13 mouse cellular contexts compared by ENCODE assay signal in the genomic region with DNA sequence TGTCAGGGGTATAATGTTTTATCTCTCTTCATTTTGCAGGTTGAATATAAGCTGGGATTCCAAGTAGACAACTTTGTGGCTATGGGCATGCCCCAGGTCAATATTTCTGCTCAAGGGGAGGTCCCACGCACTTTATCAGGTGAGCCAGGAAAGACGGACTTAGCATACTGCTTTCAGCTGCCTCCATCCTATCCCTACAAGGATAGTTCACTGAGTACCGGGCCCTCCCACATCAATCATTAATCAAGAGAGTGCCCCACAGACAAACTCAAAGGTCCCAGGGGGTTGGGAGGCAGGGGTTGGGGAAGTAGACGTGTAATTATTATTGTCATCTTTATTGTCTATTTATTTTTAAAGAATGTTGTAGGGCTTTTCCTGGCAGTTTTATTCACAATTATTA. TPM values are rescaled to one million over a fixed set of nuclear protein-coding genes. Genes with fewer than 3 reads are reported as not detected.
DNase-seq lines count a peak whose midpoint lies in the region; ATAC-seq and TF ChIP-seq lines count a peak whose summit lies in the region.
"Had no signal": no experiment of that assay in that cellular context is flagged by ENCODE, and none has a peak within 500 bp of the region (broad histone marks: within the 10 kb centered on the region; RNA-seq: fewer than 3 reads in every experiment).

No protein-coding gene starts in this region.

- no peak overlapping the region for H3K9ac ChIP-seq in intestine, embryonic 15.5 days
- no peak overlapping the region for H3K9ac ChIP-seq in intestine, postnatal 0 days (ENCODE audit: low read depth, low read length)
- no peak overlapping the region for H3K9ac ChIP-seq in liver, embryonic 13.5 days
- H3K9ac ChIP-seq in liver, embryonic 11.5 days (ENCODE audit: low read depth, low read length): no peak overlapping the region
- H3K9ac ChIP-seq: forebrain, embryonic 13.5 days; heart, embryonic 15.5 days; hindbrain, embryonic 13.5 days had no signal

- peak; percentile 34; the same call in 1 of the 2 replicates for ATAC-seq in intestine, embryonic 15.5 days
- no peak for ATAC-seq in intestine, postnatal 0 days
- peak; percentile 37; the same call in 1 of the 2 replicates for ATAC-seq in liver, embryonic 13.5 days (ENCODE audit: low read depth)
- ATAC-seq in liver, embryonic 11.5 days (replicated peaks; ENCODE audit: low FRiP score): no peak

- H3K27me3 ChIP-seq in intestine, embryonic 15.5 days (replicated peaks): no peaks in the 10 kb centered on the region
- no peaks in the 10 kb centered on the region for H3K27me3 ChIP-seq in intestine, postnatal 0 days (replicated peaks; ENCODE audit: control insufficient read depth, insufficient read depth, low read length)
- H3K27me3 ChIP-seq in liver, embryonic 13.5 days: no peaks in the 10 kb centered on the region
- H3K27me3 ChIP-seq in liver, embryonic 11.5 days (replicated peaks; ENCODE audit: control insufficient read depth, insufficient read depth, low read length): no peaks in the 10 kb centered on the region
- H3K27me3 ChIP-seq: forebrain, embryonic 13.5 days; heart, embryonic 15.5 days; hindbrain, embryonic 13.5 days had no signal

- no peak overlapping the region for H3K27ac ChIP-seq in intestine, embryonic 15.5 days
- H3K27ac ChIP-seq in intestine, postnatal 0 days (ENCODE audit: low read depth, low read length): no peak overlapping the region
- no peak overlapping the region for H3K27ac ChIP-seq in liver, embryonic 13.5 days
- no peak overlapping the region for H3K27ac ChIP-seq in liver, embryonic 11.5 days (ENCODE audit: low read depth, low read length)
- H3K27ac ChIP-seq: embryonic facial prominence, embryonic 10.5 days; forebrain, embryonic 13.5 days; heart, embryonic 15.5 days; hindbrain, embryonic 13.5 days had no signal

- no peaks in the 10 kb centered on the region for H3K9me3 ChIP-seq in intestine, embryonic 15.5 days
- no peaks in the 10 kb centered on the region for H3K9me3 ChIP-seq in intestine, postnatal 0 days (ENCODE audit: control insufficient read depth)
- H3K9me3 ChIP-seq in liver, embryonic 13.5 days (replicated peaks): no peaks in the 10 kb centered on the region
- no peaks in the 10 kb centered on the region for H3K9me3 ChIP-seq in liver, embryonic 11.5 days (ENCODE audit: control insufficient read depth, low read length)
- H3K9me3 ChIP-seq: embryonic facial prominence, embryonic 10.5 days; forebrain, embryonic 13.5 days; heart, embryonic 15.5 days; hindbrain, embryonic 13.5 days had no signal

- DNase-seq in liver, embryonic 13.5 days: no peak
- no peak for DNase-seq in liver, embryonic 11.5 days (ENCODE audit: low spot score)
- DNase-seq in kidney, adult 8-10 months: peak; percentile 54 to 58
- DNase-seq in kidney, postnatal 25 days: peak; percentile 52 to 72
- no peak for DNase-seq in urinary bladder, postnatal 36 days (ENCODE audit: low spot score in 2 of 2)
- DNase-seq in lung, postnatal 14 days: no peak

- WGBS in intestine, embryonic 15.5 days: 57% methylated on average over 4 of the region's 4 CpGs
- 38% methylated on average over 4 of the region's 4 CpGs for WGBS in intestine, postnatal 0 days
- 70% methylated on average over 4 of the region's 4 CpGs for WGBS in liver, embryonic 13.5 days (ENCODE audit: insufficient replicate concordance)
- 81% methylated on average over 4 of the region's 4 CpGs for WGBS in liver, embryonic 11.5 days

- no peak overlapping the region for H3K4me2 ChIP-seq in intestine, embryonic 15.5 days (replicated peaks)
- H3K4me2 ChIP-seq in intestine, postnatal 0 days (replicated peaks; ENCODE audit: low read depth): no peak overlapping the region
- no peak overlapping the region for H3K4me2 ChIP-seq in liver, embryonic 13.5 days
- H3K4me2 ChIP-seq in liver, embryonic 11.5 days: no peak overlapping the region
- H3K4me2 ChIP-seq: forebrain, embryonic 13.5 days; heart, embryonic 11.5 days; heart, embryonic 15.5 days; hindbrain, embryonic 13.5 days had no signal

- no peak for TF ChIP-seq CTCF in intestine, postnatal 0 days (IDR thresholded peaks at IDR 0.05; ENCODE audit: low read depth)

- H3K4me3 ChIP-seq in intestine, embryonic 15.5 days (replicated peaks): no peak overlapping the region
- H3K4me3 ChIP-seq in intestine, postnatal 0 days (ENCODE audit: low read depth, low read length): no peak overlapping the region
- H3K4me3 ChIP-seq in liver, embryonic 13.5 days (replicated peaks): no peak overlapping the region
- H3K4me3 ChIP-seq in liver, embryonic 11.5 days (ENCODE audit: low read depth, low read length): no peak overlapping the region
- H3K4me3 ChIP-seq: embryonic facial prominence, embryonic 10.5 days; forebrain, embryonic 13.5 days; heart, embryonic 15.5 days; hindbrain, embryonic 13.5 days had no signal

- peaks cover 7% of the 10 kb centered on the region; the same call in 1 of the 2 replicates for H3K36me3 ChIP-seq in intestine, embryonic 15.5 days
- peaks cover 43% of the 10 kb centered on the region for H3K36me3 ChIP-seq in intestine, postnatal 0 days (ENCODE audit: control insufficient read depth, insufficient read depth)
- H3K36me3 ChIP-seq in liver, embryonic 13.5 days: peaks cover 28% of the 10 kb centered on the region
- H3K36me3 ChIP-seq in liver, embryonic 11.5 days (ENCODE audit: control insufficient read depth, insufficient read depth, low read length): peaks cover 7% of the 10 kb centered on the region; the same call in 1 of the 2 replicates

- peaks cover 37% of the 10 kb centered on the region for H3K4me1 ChIP-seq in intestine, embryonic 15.5 days (replicated peaks)
- 0 out of 2 replicates have a peak, but pooled peaks cover 6% of the 10 kb centered on the region for H3K4me1 ChIP-seq in intestine, postnatal 0 days (replicated peaks; ENCODE audit: control insufficient read depth, insufficient read depth, low read length)
- H3K4me1 ChIP-seq in liver, embryonic 13.5 days (replicated peaks): peaks cover 11% of the 10 kb centered on the region
- H3K4me1 ChIP-seq in liver, embryonic 11.5 days (replicated peaks; ENCODE audit: control insufficient read depth, insufficient read depth, low read length): peaks cover 8% of the 10 kb centered on the region

RNA-seq across cellular contexts. Expression of a gene that starts 32.8 kb away (rescaled TPM):
- 19.7 and 21.2 TPM in 2 replicates for polyA plus RNA-seq in intestine, embryonic 15.5 days (2015; fragmentation: Nextera tagmentation; extraction: Ambion mirVana)
- 22.3 and 23.9 TPM in 2 replicates for polyA plus RNA-seq in intestine, postnatal 0 days (2015; fragmentation: Nextera tagmentation; extraction: Ambion mirVana)
- 4.5 and 5.2 TPM in 2 replicates for polyA plus RNA-seq in liver, embryonic 13.5 days (2015; fragmentation: Nextera tagmentation; extraction: Ambion mirVana)
- 15.7 and 16.2 TPM in 2 replicates for polyA plus RNA-seq in liver, embryonic 11.5 days (2014; fragmentation: Nextera tagmentation; extraction: Ambion mirVana)

Comparison
In these comparisons a context has a peak if more than half of its experiments do, and no peak if none do; other contexts are left out.
1. ATAC-seq: peak in intestine, embryonic 15.5 days (single experiment) and liver, embryonic 13.5 days (single experiment); none in intestine, postnatal 0 days (single experiment) and liver, embryonic 11.5 days (single experiment).
2. DNase-seq: peak in kidney, adult 8-10 months (2 of 2) and kidney, postnatal 25 days (2 of 2); none in liver, embryonic 13.5 days (single experiment), liver, embryonic 11.5 days (single experiment), urinary bladder, postnatal 36 days (0 of 2) and lung, postnatal 14 days (single experiment).